Mouse (Mus musculus) CH12.LX (cell line): ENCODE data around the gene Trim10. TPM values are rescaled to one million over a fixed set of nuclear protein-coding genes. Genes with fewer than 3 reads are reported as not detected.

Experiments
- DNase-seq: peaks from one replicate; pipeline ENCODE4 v3.0.0-alpha.2; 2013; ENCODE audit errors: extremely low read depth
- H3K27ac ChIP-seq: 2 replicates; pipeline ENCODE4 v1.5.1; 2012; ENCODE audit warnings: low read depth, mild to moderate bottlenecking, control low read depth, moderate library complexity; ENCODE audit not compliant: insufficient read depth
- H3K27me3 ChIP-seq: replicated peaks from 2 replicates; pipeline ENCODE3; 2012; ENCODE audit warnings: inconsistent platforms
- H3K36me3 ChIP-seq, 2 experiments: replicated peaks in 1 of 2; 2 replicates each; pipeline versions ENCODE3 to v1.6.1; 2012; ENCODE audit warnings: inconsistent platforms in 1 of 2, low read length in 1 of 2, mild to moderate bottlenecking in 1 of 2, mixed read lengths in 1 of 2, moderate library complexity in 1 of 2; ENCODE audit not compliant: control insufficient read depth in 1 of 2, insufficient read depth in 1 of 2
- H3K4me1 ChIP-seq, 2 experiments: 2 replicates each; pipeline ENCODE4 v1.6.1; 2012; ENCODE audit warnings: inconsistent platforms in 1 of 2, moderate library complexity in 1 of 2; ENCODE audit not compliant: insufficient read depth in 2 of 2, control insufficient read depth in 1 of 2
- H3K4me2 ChIP-seq: 2 replicates; pipeline ENCODE4 v1.6.1; 2012; ENCODE audit warnings: low read depth, mild to moderate bottlenecking, control low read depth; ENCODE audit not compliant: poor library complexity, insufficient read depth, severe bottlenecking
- H3K4me3 ChIP-seq, 3 experiments: fragments of 150-350 bp in 1 of 3; sonication (generic) in 1 of 3; replicated peaks in 1 of 3; 2 replicates each; pipeline versions ENCODE3 to v1.5.1; 2011 to 2012; ENCODE audit warnings: low read depth in 2 of 3, low read length in 2 of 3, mild to moderate bottlenecking in 2 of 3, moderate library complexity in 2 of 3, control low read depth in 1 of 3, improper control_type of control experiment in 1 of 3, inconsistent platforms in 1 of 3, mixed read lengths in 1 of 3; ENCODE audit not compliant: poor library complexity in 1 of 3
- H3K79me2 ChIP-seq: replicated peaks from 2 replicates; pipeline ENCODE4 v1.6.1; 2012; ENCODE audit warnings: mild to moderate bottlenecking, moderate library complexity; ENCODE audit not compliant: control insufficient read depth, poor library complexity, insufficient read depth, severe bottlenecking; ENCODE audit errors: extremely low read depth
- H3K9ac ChIP-seq: 2 replicates; pipeline ENCODE4 v1.6.1; 2012; ENCODE audit warnings: low read depth, mild to moderate bottlenecking, control low read depth, moderate library complexity; ENCODE audit not compliant: insufficient read depth
- H3K9me3 ChIP-seq: replicated peaks from 2 replicates; pipeline ENCODE3; 2012; ENCODE audit warnings: low read length, inconsistent platforms, mixed read lengths
- CHD1 ChIP-seq: IDR thresholded peaks from 2 replicates; pipeline ENCODE4 v1.6.1; 2012; ENCODE audit warnings: low read depth, low read length, improper control_type of control experiment, inconsistent platforms
- CTCF ChIP-seq, 2 experiments: IDR thresholded peaks in 1 of 2; conservative IDR thresholded peaks in 1 of 2; 2 replicates each; pipeline ENCODE4 v1.5.1; 2011 to 2012; ENCODE audit warnings: low read depth in 2 of 2, low read length in 2 of 2, improper control_type of control experiment in 1 of 2, inconsistent platforms in 1 of 2, mild to moderate bottlenecking in 1 of 2, moderate library complexity in 1 of 2
- IRF4 ChIP-seq: IDR thresholded peaks from 2 replicates; pipeline ENCODE4 v1.6.1; 2014; ENCODE audit warnings: low read depth, mild to moderate bottlenecking, inconsistent platforms, low read length, improper control_type of control experiment
- KAT2A ChIP-seq: IDR thresholded peaks from 2 replicates; pipeline ENCODE4 v1.6.1; 2012; ENCODE audit warnings: low read length, improper control_type of control experiment, inconsistent platforms; ENCODE audit not compliant: insufficient replicate concordance
- MAX ChIP-seq: IDR thresholded peaks from 2 replicates; pipeline ENCODE4 v1.6.1; 2011; ENCODE audit warnings: low read length, improper control_type of control experiment
- MXI1 ChIP-seq: IDR thresholded peaks from 2 replicates; pipeline ENCODE4 v1.6.1; 2011; ENCODE audit warnings: mild to moderate bottlenecking, low read depth, low read length, improper control_type of control experiment
- MYC ChIP-seq: IDR thresholded peaks from 2 replicates; pipeline ENCODE4 v1.6.1; 2011; ENCODE audit warnings: low read depth, mild to moderate bottlenecking, improper control_type of control experiment, low read length
- RAD21 ChIP-seq: IDR thresholded peaks from 2 replicates; pipeline ENCODE4 v1.6.1; 2011; ENCODE audit warnings: low read depth, mild to moderate bottlenecking, low read length, improper control_type of control experiment, moderate library complexity
- USF2 ChIP-seq: conservative IDR thresholded peaks from 2 replicates; pipeline ENCODE4 v1.6.1; 2011; ENCODE audit warnings: low read depth, low read length, improper control_type of control experiment
- ZNF384 ChIP-seq: IDR thresholded peaks from 2 replicates; pipeline ENCODE4 v1.6.1; 2012; ENCODE audit warnings: low read depth, low read length, improper control_type of control experiment, inconsistent platforms
- dilution Hi-C: fragments of 300-500 bp; cut with MboI; formaldehyde crosslinking; loops from 2 replicates; pipeline ENCODE4 v1.14.3; 2020; ENCODE audit warnings: low sequenced_read_pairs; ENCODE audit not compliant: extremely low pct_unique_long_range_greater_than_20kb, extremely low pct_ligation_motif_present
- in situ Hi-C: fragments of 300-500 bp; cut with MboI; formaldehyde crosslinking; loops from 3 replicates; pipeline ENCODE4 v1.14.3; 2019; ENCODE audit warnings: low sequenced_read_pairs, low pct_ligation_motif_present, low pct_unique_long_range_greater_than_20kb, mixed read lengths
- polyA plus RNA-seq: library from polyadenylated mRNA; unstranded; fragments of >175 nt; gene quantifications from 2 replicates; pipeline ENCODE4 v1.2.1, GENCODE M21; 2012; ENCODE audit warnings: low read depth; ENCODE audit not compliant: insufficient read length
- total RNA-seq, 2 experiments: library from RNA; depleted of rRNA; stranded (reverse); fragments of 300-350 nt in 1 of 2; fragments of >200 nt in 1 of 2; gene quantifications; 2 replicates each; pipeline ENCODE4 v1.2.3; 2012 to 2014

The Trim10 gene
- total and polyA plus RNA-seq, 3 experiments: not detected

- H3K27ac ChIP-seq: no peak overlapping the region
- H3K27me3 ChIP-seq: peaks cover 23% of the 10 kb centered on the region
- no peak overlapping the region for H3K4me2 ChIP-seq
- H3K4me3 ChIP-seq: no peak overlapping the region
- H3K9me3 ChIP-seq: no peaks in the 10 kb centered on the region
- no peak for TF ChIP-seq USF2
- peak; percentile 84 for TF ChIP-seq MYC
- TF ChIP-seq MAX: 0 out of 2 replicates have a peak, but pooled peaks have one; percentile 57
- no peaks in the 10 kb centered on the region for H3K4me1 ChIP-seq
- no peaks in the 10 kb centered on the region for H3K36me3 ChIP-seq
- H3K79me2 ChIP-seq: no peaks in the 10 kb centered on the region
- in situ Hi-C loops: no loop called here
- no peak for DNase-seq
- H3K9ac ChIP-seq: no peak overlapping the region
- dilution Hi-C loops: no loop called here
Observed at GRCm38 (mm10) chr17:36830470-36830869, 38.9 kb upstream of the Trim10 start.

- dilution Hi-C loops (no loop called here), in situ Hi-C loops (no loop called here)
- H3K4me1 ChIP-seq: peaks cover 0 to 3% of the 10 kb centered on the region in 2 experiments; a peak in 2 of 4 replicates
- H3K4me2 ChIP-seq: no peak overlapping the region
- no peaks in the 10 kb centered on the region for H3K79me2 ChIP-seq
- no peak for DNase-seq
- H3K4me3 ChIP-seq: no peak overlapping the region
- no peak overlapping the region; the same call in 1 of the 2 replicates for H3K27ac ChIP-seq
- H3K27me3 ChIP-seq: peaks cover 23% of the 10 kb centered on the region
- no peak overlapping the region for H3K9ac ChIP-seq
- no peaks in the 10 kb centered on the region for H3K9me3 ChIP-seq
- no peaks in the 10 kb centered on the region for H3K36me3 ChIP-seq
- TF ChIP-seq IRF4 (no peak), MXI1 (no peak)
Observed at GRCm38 (mm10) chr17:36832694-36833093, 36.7 kb upstream of the Trim10 start.

GRCm38 (mm10) chr17:36835591-36836426 is 33.6 kb upstream of the Trim10 start:
- H3K4me3 ChIP-seq: peak overlapping the region; percentile 34 to 68 (median 48)
- H3K27ac ChIP-seq: no peak overlapping the region
- in situ Hi-C loops: no loop called here
- peak; percentile 82 for DNase-seq
- peak overlapping the region; percentile 82 for H3K4me2 ChIP-seq
- dilution Hi-C loops: no loop called here
- H3K9me3 ChIP-seq: no peaks in the 10 kb centered on the region
- H3K9ac ChIP-seq: peak overlapping the region; percentile 63
- peaks cover 3% of the 10 kb centered on the region for H3K79me2 ChIP-seq
- H3K27me3 ChIP-seq: peaks cover 9% of the 10 kb centered on the region
- peaks cover 4 to 26% of the 10 kb centered on the region in 2 experiments for H3K4me1 ChIP-seq
- H3K36me3 ChIP-seq: peaks cover 0 to 9% of the 10 kb centered on the region in 2 experiments
- TF ChIP-seq CTCF (conservative IDR thresholded peaks at IDR 0.05 in 1 of 2, IDR thresholded peaks at IDR 0.05 in 1 of 2; ENCODE audit: low read depth in 2 of 2, low read length in 2 of 2) (peak in 1 of 2 experiments; percentile 61; a peak in 2 of 4 replicates), CHD1 (peak; percentile 78), USF2 (no peak), IRF4 (peak; percentile 51; the same call in 1 of the 2 replicates), RAD21 (peak; percentile 4), ZNF384 (no peak), MYC (0 out of 2 replicates have a peak, but pooled peaks have one; percentile 23), KAT2A (no peak)
